Mouse (Mus musculus) hindbrain, embryonic 12.5 days (tissue): ENCODE measurements around the gene Dnajb1. TPM values are rescaled to one million over a fixed set of nuclear protein-coding genes. Genes with fewer than 3 reads are reported as not detected.
A peak's percentile ranks its signal among the peaks of the same experiment; 100 is the strongest.

Source experiments
- ATAC-seq: fragments of 200-750 bp; cut with Nextera tagmentation; 2 replicates; pipeline ENCODE4 v1.8.0; 2017; ENCODE audit warnings: moderate TSS enrichment; ENCODE audit not compliant: low FRiP score
- H3K27ac ChIP-seq: fragments of 300-500 bp; sonication (generic); 2 replicates; pipeline ENCODE4 v1.5.1; 2016; ENCODE audit warnings: mild to moderate bottlenecking
- H3K27me3 ChIP-seq: fragments of 300-500 bp; sonication (generic); 2 replicates; pipeline ENCODE4 v1.6.1; 2016; ENCODE audit warnings: mild to moderate bottlenecking
- H3K36me3 ChIP-seq: fragments of 300-500 bp; sonication (generic); 2 replicates; pipeline ENCODE4 v1.6.1; 2016; ENCODE audit warnings: mild to moderate bottlenecking
- H3K4me1 ChIP-seq: fragments of 300-500 bp; sonication (generic); 2 replicates; pipeline ENCODE4 v1.6.1; 2016
- H3K4me2 ChIP-seq: fragments of 300-500 bp; sonication (generic); replicated peaks from 2 replicates; pipeline ENCODE4 v1.6.1; 2016; ENCODE audit warnings: mild to moderate bottlenecking
- H3K4me3 ChIP-seq: fragments of 300-500 bp; sonication (generic); 2 replicates; pipeline ENCODE4 v1.5.1; 2016; ENCODE audit warnings: mild to moderate bottlenecking
- H3K9ac ChIP-seq: fragments of 300-500 bp; sonication (generic); 2 replicates; pipeline ENCODE4 v1.6.1; 2016; ENCODE audit warnings: mild to moderate bottlenecking, moderate library complexity
- H3K9me3 ChIP-seq: fragments of 300-500 bp; sonication (generic); replicated peaks from 2 replicates; pipeline ENCODE4 v1.6.1; 2016; ENCODE audit warnings: mild to moderate bottlenecking
- WGBS: fragments of 180-500 bp; shearing (Covaris S2); methylation state at CpG from one replicate; pipeline ENCODE4 v1.1.7; 2016; 5-methylcytosine and 5-hydroxymethylcytosine counted together
- polyA plus RNA-seq: library from polyadenylated mRNA; unstranded; fragments of >200 nt; fragmentation: Nextera tagmentation; extraction: Ambion mirVana; gene quantifications from 2 replicates; pipeline ENCODE4 v1.2.1, GENCODE M21; 2016

The Dnajb1 gene
- polyA plus RNA-seq, 1 experiment from 2014 or later: 62.8 TPM

DNA sequence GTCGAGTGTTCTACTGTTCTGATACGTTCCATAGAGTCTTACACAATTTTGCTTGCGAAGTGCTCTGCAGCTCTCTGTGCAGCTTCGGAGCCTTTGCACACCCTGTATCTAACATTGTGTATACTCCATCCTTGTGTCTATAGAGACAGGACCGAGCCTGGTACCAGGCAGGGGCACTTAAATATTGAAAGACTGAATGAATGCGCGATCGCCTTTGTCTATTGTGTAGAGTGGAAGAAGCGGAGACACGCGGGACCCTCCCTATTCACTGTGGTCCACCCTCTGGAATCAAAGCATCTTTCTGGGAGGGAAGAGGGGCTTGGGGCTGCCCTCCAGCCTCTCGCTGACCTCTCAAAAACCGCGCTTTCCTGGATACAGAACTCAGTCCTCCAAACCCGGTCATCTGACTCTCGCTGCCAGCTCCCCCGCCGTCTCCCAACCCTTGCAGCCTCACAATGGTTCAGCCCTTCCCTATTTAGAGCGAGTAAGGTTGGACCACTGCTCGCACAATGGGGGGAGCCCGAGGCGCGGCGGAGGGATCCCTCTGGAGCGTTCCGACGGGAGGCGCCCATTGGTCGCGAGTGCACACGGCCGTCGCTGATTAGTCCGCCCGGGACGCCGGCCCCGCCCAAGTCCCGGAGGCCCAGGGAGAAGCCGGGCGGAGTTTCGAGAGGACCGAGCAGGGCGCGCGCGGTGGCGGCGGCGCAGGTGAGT, 44.2 kb downstream of the Dnajb1 start, which contains the start of gene Gipc1:
Gipc1 (plus strand) TSS at position 648 of the 714 bp plus-strand sequence.
- H3K36me3 ChIP-seq: peaks cover 4% of the 10 kb centered on the region; the same call in 1 of the 2 replicates
- no peaks in the 10 kb centered on the region for H3K9me3 ChIP-seq
- H3K27me3 ChIP-seq: no peaks in the 10 kb centered on the region; the same call in 1 of the 2 replicates
- ATAC-seq: peak; percentile 97
- peak within 1 kb of the TSS; percentile 89 for H3K27ac ChIP-seq
- H3K4me3 ChIP-seq: peak within 1 kb of the TSS; percentile 90
- peak within 1 kb of the TSS; percentile 84 for H3K9ac ChIP-seq
- H3K4me2 ChIP-seq: peak within 1 kb of the TSS; percentile 95
- WGBS: 5% methylated on average over 50 of the region's 50 CpGs
- H3K4me1 ChIP-seq: peaks cover 19% of the 10 kb centered on the region

DNA sequence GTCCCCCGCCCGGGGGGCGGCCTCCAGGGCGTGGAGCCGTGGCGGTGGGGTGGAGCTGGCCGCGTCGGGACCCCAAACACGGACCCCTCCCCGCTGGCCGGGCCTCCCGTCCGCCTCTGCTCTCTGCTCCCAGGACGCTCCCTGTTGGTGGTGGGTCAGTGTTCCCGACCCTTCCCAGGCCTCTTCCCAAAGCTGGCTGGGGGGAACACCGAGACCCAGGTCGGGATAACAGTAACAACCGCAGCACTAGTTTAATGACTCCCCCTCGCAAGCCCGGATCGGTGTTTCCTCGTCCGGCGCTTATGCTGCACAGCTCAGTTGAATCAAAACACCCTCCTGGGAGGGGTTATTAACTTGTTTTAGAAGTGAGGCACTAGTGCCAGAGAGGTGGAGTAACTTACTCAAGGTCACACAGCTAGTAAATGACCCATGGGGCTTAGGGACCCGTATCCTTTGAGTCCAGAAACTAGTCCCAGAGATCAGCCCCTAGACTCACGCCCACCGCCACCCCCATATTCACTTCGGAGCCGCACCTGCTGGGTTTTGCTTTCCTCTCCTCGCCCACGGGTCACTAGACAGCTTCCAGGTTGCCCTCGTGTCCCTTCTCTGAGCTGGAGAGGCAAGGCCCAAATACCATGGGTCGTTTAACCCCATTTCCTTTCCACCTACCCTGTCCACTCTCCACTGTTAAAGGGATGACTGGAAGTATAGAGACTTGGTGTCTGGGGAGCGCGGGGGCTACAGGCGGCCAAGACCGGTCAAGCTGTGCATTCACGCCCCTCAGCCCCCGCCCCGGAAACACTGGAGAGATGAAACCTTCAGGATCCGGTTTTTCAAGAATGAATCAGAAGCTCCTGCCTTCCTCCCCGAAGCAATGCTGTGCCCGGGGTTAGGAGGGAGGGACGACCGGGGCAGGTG, 45.0 kb downstream of the Dnajb1 start:
- Histone ChIP-seq H3K36me3 (peaks cover 9% of the 10 kb centered on the region; the same call in 1 of the 2 replicates), H3K4me2 (peak overlapping the region; percentile 95)

DNA sequence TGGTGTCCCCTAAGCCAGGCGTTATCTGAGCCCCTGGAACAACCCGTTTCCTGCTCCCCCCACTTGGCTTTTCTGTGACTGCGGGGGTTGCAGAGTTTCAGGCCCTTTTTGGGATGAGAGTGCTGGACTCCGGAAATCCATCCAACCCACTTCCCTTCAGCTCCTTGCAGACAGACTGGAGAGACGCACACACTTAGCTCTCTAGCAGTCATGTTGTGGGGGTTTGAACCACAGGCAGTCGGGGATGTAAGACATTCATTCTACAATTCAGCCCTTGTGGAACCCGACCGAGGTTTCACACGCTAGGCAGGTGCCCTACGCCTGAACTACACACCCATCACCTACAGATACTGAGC, 45.6 kb downstream of the Dnajb1 start:
- Histone ChIP-seq H3K4me1 (peaks cover 20% of the 10 kb centered on the region), H3K27ac (peak overlapping the region; percentile 35), H3K9me3 (no peaks in the 10 kb centered on the region), H3K4me3 (peak overlapping the region; percentile 90), H3K4me2 (peak overlapping the region; percentile 95), H3K36me3 (peaks cover 9% of the 10 kb centered on the region; the same call in 1 of the 2 replicates), H3K9ac (peak overlapping the region; percentile 84), H3K27me3 (no peaks in the 10 kb centered on the region)
- no peak for ATAC-seq
- WGBS: 47% methylated on average over 10 of the region's 10 CpGs

More for the DNA sequence above, 45.0 kb downstream of the Dnajb1 start:
- Histone ChIP-seq H3K4me3 (peak overlapping the region; percentile 90), H3K4me1 (peaks cover 19% of the 10 kb centered on the region), H3K9me3 (no peaks in the 10 kb centered on the region), H3K27me3 (no peaks in the 10 kb centered on the region), H3K9ac (peak overlapping the region; percentile 84), H3K27ac (peak overlapping the region; percentile 67)
- WGBS: 2% methylated on average over 46 of the region's 46 CpGs
- ATAC-seq: peak; percentile 78; the same call in 1 of the 2 replicates

DNA sequence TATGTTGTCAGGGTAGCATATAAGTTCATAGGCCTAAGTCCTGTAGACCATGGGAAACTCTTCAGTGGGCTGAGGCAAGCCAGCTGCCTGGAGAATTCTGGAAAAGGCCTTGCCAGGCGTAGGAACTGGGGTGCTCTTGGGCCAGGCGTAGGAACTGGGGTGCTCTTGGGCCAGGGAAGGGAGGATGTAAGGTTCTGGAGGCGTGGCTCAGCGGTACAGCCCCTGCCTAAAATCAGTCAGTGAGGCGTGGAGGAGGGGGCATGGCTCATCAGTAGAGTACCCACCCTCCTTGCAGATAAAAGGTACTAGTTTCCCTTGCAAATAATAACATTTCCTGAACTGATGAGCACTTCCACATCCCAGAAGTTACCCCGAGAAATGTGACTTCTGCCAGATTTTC, 46.7 kb downstream of the Dnajb1 start:
- ATAC-seq: no peak
- H3K27me3 ChIP-seq: no peaks in the 10 kb centered on the region
- over 99% methylated on average over 6 of the region's 6 CpGs for WGBS
- H3K4me1 ChIP-seq: peaks cover 25% of the 10 kb centered on the region
- peaks cover 9% of the 10 kb centered on the region; the same call in 1 of the 2 replicates for H3K36me3 ChIP-seq
- H3K27ac ChIP-seq: no peak overlapping the region
- H3K4me2 ChIP-seq: no peak overlapping the region
- H3K9ac ChIP-seq: no peak overlapping the region
- no peak overlapping the region for H3K4me3 ChIP-seq
- no peaks in the 10 kb centered on the region for H3K9me3 ChIP-seq

DNA sequence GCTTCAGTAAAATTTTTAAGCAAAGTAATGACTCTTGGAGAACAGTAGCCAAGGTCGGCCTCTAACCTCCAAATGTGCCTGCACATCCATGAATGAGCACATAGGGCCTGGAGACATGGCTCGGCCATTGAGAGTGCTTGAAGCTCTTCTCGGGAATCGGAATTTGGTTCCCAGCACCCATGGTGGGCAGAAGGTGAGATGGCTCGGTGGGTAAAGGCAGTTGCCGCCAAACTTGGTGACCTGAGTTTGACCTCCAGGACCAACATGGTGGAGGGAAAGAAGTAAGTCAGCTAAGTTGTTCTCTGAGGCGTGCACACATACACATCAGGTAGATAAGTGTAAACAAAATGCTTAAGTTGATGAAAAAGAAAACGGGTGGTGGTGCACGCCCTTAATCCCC, 48.0 kb downstream of the Dnajb1 start:
- Histone ChIP-seq H3K4me1 (peaks cover 38% of the 10 kb centered on the region), H3K36me3 (peaks cover 9% of the 10 kb centered on the region; the same call in 1 of the 2 replicates), H3K27ac (no peak overlapping the region), H3K4me3 (no peak overlapping the region), H3K4me2 (no peak overlapping the region), H3K27me3 (no peaks in the 10 kb centered on the region), H3K9ac (no peak overlapping the region), H3K9me3 (no peaks in the 10 kb centered on the region)
- ATAC-seq: no peak
- 90% methylated on average over 9 of the region's 9 CpGs for WGBS

DNA sequence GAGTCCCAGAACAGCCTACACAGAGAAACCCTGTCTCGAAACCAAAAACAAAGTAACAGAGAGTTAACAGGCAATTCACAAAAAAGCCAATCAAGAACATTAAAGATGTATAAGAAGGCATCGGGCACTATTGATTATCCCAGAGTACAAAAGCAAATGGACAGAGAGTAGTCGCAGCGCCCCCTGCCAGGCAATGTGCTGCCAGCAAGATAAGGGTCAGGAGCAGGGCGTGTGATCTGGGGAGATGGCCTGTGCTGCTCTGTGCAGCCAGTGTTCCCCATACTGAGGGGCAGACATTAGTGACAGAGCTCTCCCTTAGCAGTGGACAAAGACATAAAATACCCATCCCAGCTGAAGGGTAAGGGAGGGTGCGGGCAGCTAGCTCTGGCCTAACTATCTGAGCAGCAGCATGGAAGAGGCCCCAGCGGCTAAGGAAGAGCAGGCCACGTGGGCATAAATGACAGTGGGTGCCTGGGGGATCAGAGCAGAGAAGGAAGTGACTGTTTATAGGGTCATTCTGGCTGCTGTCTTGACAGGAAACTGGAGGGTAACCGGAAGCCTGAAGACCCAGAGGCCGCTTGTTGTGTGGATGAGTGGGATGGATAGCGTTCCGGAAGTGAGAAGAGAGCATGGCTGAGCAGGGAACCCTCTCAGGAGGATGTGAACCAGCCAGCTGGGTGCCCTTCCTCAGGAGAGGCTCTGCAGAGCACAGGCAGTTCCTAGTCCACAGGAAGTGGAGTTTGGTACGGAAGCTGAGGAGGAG, 48.7 kb downstream of the Dnajb1 start:
- Histone ChIP-seq H3K36me3 (peaks cover 9% of the 10 kb centered on the region; the same call in 1 of the 2 replicates), H3K4me2 (no peak overlapping the region), H3K4me3 (no peak overlapping the region), H3K27ac (no peak overlapping the region), H3K27me3 (no peaks in the 10 kb centered on the region), H3K9ac (no peak overlapping the region), H3K4me1 (peaks cover 44% of the 10 kb centered on the region), H3K9me3 (no peaks in the 10 kb centered on the region)
- no peak for ATAC-seq
- 79% methylated on average over 13 of the region's 13 CpGs for WGBS

DNA sequence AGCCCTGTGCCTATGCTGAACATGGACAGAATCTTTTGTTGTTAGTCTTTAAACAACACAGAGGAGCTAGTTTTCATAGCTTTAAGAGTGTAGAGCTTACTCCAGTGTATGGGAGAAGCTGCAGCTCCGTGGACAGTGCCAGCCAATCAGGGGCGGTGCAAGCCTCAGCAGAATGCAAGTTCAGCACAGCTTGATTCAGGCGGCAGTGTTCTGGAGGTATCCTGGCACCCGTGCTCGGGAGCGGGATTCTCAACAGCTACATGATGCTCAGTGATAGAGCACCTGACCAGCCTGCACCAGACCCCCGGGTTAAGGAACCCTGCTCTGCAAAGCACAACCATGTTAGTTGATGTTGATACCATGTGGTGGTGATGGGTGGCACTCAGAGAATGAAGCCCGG, 52.6 kb downstream of the Dnajb1 start:
- peaks cover 45% of the 10 kb centered on the region for H3K4me1 ChIP-seq
- H3K4me2 ChIP-seq: peak overlapping the region; percentile 31
- 0 out of 2 replicates have a peak overlapping the region, but pooled peaks have one; percentile 12 for H3K27ac ChIP-seq
- no peaks in the 10 kb centered on the region for H3K27me3 ChIP-seq
- H3K36me3 ChIP-seq: peaks cover 20% of the 10 kb centered on the region; the same call in 1 of the 2 replicates
- no peaks in the 10 kb centered on the region for H3K9me3 ChIP-seq
- 10% methylated on average over 8 of the region's 8 CpGs for WGBS
- no peak overlapping the region for H3K4me3 ChIP-seq
- 0 out of 2 replicates have a peak, but pooled peaks have one; percentile 9 for ATAC-seq
- peak overlapping the region; percentile 32 for H3K9ac ChIP-seq

DNA sequence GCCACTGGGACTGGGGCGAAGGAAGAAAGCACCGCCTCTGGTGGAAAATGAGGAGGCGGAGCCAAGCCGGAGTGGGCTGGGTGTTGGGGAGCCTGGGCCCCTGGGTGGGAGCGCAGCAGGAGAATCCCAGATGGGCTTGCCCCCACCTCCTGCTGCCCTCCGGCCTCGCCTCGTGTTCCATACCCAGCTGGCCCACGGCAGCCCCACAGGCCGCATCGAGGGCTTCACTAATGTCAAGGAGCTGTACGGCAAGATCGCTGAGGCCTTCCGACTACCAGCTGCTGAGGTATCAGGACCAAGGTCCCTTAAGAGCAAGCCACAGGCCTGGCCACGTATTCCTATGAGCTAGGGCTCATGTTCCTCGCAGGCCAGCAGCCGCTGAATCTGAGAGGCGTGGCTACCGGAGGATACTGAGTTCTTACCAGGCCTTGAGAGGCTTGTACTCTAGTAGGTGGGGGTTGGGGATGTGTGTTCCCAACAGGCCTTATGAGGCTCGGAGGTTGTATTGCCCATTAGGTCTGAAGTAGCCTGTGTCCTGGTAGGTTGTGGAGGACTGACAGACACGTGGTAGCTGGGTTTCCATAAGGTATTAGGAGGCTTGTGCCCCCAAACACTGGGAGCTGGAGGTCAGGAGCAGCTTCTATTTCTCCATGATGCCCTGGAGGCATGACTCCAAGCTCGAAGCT, 53.1 kb downstream of the Dnajb1 start:
- Histone ChIP-seq H3K27ac (peak overlapping the region; percentile 12; the same call in 1 of the 2 replicates), H3K4me3 (no peak overlapping the region), H3K9ac (peak overlapping the region; percentile 32), H3K4me1 (peaks cover 46% of the 10 kb centered on the region), H3K9me3 (no peaks in the 10 kb centered on the region), H3K4me2 (peak overlapping the region; percentile 31), H3K27me3 (no peaks in the 10 kb centered on the region), H3K36me3 (peaks cover 20% of the 10 kb centered on the region; the same call in 1 of the 2 replicates)
- ATAC-seq: peak; percentile 8; the same call in 1 of the 2 replicates
- 18% methylated on average over 22 of the region's 22 CpGs for WGBS

Other genes with a start within 250 kb of the Dnajb1 start
- gene Clgn, start 218.3 kb upstream of the Dnajb1 start, polyA plus RNA-seq: 6.0 and 6.6 TPM in 2 replicates
- gene Scoc, start 149.8 kb upstream of the Dnajb1 start, polyA plus RNA-seq: 161 and 178 TPM in 2 replicates
- gene Olfr370, start 72.4 kb upstream of the Dnajb1 start, polyA plus RNA-seq: 0.09 and 0.10 TPM in 2 replicates
- gene Ndufb7, start 41.5 kb upstream of the Dnajb1 start, polyA plus RNA-seq: 307 and 342 TPM in 2 replicates
- 646 and 653 TPM in 2 replicates for gene Tecr, start 222 bp upstream of the Dnajb1 start, polyA plus RNA-seq
- 188 and 193 TPM in 2 replicates for gene Gipc1, start 44.5 kb downstream of the Dnajb1 start, polyA plus RNA-seq
- gene Ptger1, start 58.5 kb downstream of the Dnajb1 start, polyA plus RNA-seq: 0.70 and 0.93 TPM in 2 replicates
- 34.6 and 38.3 TPM in 2 replicates for gene Pkn1, start 91.0 kb downstream of the Dnajb1 start, polyA plus RNA-seq
- gene Ddx39, start 107.0 kb downstream of the Dnajb1 start, polyA plus RNA-seq: 119 and 135 TPM in 2 replicates
- 18.9 and 19.8 TPM in 2 replicates for gene Adgre5, start 133.1 kb downstream of the Dnajb1 start, polyA plus RNA-seq